Mouse (Mus musculus): Measurements from ENCODE around the gene Gm1043.

DNA sequence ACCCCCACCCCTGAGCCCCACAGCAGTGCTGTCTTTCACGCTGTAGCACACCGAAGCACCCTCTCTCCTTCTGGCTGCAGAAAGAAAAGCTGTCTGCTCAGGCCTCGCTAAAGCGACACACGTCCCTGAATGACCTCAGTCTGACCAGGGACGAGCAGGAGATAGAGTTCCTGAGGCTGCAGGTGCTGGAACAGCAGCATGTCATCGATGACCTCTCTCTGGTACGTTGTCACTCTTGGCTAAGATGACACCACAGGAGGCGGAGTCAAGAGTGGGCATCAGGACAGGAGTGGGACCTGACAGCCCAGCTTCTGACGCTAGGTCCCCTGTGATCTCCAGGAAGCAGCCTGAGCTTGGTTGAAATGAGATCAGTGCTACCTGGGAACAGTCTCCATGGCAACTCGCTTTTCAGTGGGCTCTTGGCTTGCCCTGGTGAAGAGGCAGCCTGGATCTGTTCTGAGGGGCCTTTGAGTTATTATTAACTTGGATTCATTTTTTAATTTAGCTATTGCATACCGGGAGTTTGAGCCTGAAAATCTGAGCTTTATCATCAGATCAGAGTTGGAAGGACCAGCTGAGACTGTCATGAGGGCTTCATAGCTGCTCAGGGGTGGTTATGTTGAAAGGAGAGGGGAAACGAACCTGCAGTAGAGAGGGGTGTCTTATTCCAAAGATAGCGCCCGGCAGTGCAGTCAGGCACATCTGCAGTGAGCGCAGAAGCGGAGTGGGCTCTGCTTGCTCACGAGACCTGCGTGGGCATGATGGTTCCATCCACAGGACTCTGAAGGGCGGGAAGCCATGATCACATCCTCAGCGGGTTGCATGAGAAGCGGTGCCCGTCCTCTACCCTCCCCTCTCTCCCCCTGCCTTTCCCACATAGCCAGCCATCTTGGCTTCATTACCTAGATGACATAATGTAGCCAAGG, 20.6 kb downstream of the Gm1043 start:
- no peak for TF ChIP-seq MAX (IDR thresholded peaks at IDR 0.05)
- no peak for TF ChIP-seq CTCF (IDR thresholded peaks at IDR 0.05; ENCODE audit: control insufficient read depth, insufficient read depth, insufficient read length)
- no peak for TF ChIP-seq USF1 (IDR thresholded peaks at IDR 0.05; ENCODE audit: low read depth)
- no peak for TF ChIP-seq MYOD1 (IDR thresholded peaks at IDR 0.05; ENCODE audit: control insufficient read depth, insufficient read length, low read depth)
- no peak for TF ChIP-seq MYOG (IDR thresholded peaks at IDR 0.05; ENCODE audit: control insufficient read depth, extremely low read depth, insufficient read length)
- no peak for TF ChIP-seq CEBPB (IDR thresholded peaks at IDR 0.05; ENCODE audit: low read depth)

All from C2C12 (cell line).